Mouse (Mus musculus) embryonic facial prominence, embryonic 11.5 days (tissue): ENCODE measurements around the gene Gimap9. TPM values are rescaled to one million over a fixed set of nuclear protein-coding genes. Genes with fewer than 3 reads are reported as not detected.

Experiments
- ATAC-seq: fragments of 200-750 bp; cut with Nextera tagmentation; replicated peaks from 2 replicates; pipeline ENCODE4 v1.8.0; 2017; ENCODE audit warnings: low read depth; ENCODE audit not compliant: insufficient number of reproducible peaks, low FRiP score, low TSS enrichment
- DNase-seq: peaks from one replicate; pipeline ENCODE4 v3.0.0-alpha.2; 2015; ENCODE audit warnings: low spot score
- H3K27ac ChIP-seq: fragments of 300-500 bp; sonication (generic); replicated peaks from 2 replicates; pipeline ENCODE4 v1.5.1; 2014; ENCODE audit warnings: mild to moderate bottlenecking, low read depth, low read length, control low read depth
- H3K27me3 ChIP-seq: fragments of 300-500 bp; sonication (generic); 2 replicates; pipeline ENCODE4 v1.6.1; 2014; ENCODE audit warnings: mild to moderate bottlenecking, low read length, moderate library complexity, mixed read lengths; ENCODE audit not compliant: control insufficient read depth, insufficient read depth
- H3K36me3 ChIP-seq: fragments of 300-500 bp; sonication (generic); replicated peaks from 2 replicates; pipeline ENCODE4 v1.6.1; 2014; ENCODE audit warnings: low read depth, mild to moderate bottlenecking, low read length, moderate library complexity, mixed read lengths; ENCODE audit not compliant: control insufficient read depth, insufficient read depth
- H3K4me1 ChIP-seq: fragments of 300-500 bp; sonication (generic); 2 replicates; pipeline ENCODE4 v1.6.1; 2014; ENCODE audit warnings: low read length, mixed read lengths; ENCODE audit not compliant: control insufficient read depth, insufficient read depth
- H3K4me2 ChIP-seq: fragments of 300-500 bp; sonication (generic); 2 replicates; pipeline ENCODE4 v1.6.1; 2014; ENCODE audit warnings: low read depth, mild to moderate bottlenecking, control low read depth, low read length, moderate library complexity
- H3K4me3 ChIP-seq: fragments of 300-500 bp; sonication (generic); 2 replicates; pipeline ENCODE4 v1.5.1; 2014; ENCODE audit warnings: low read depth, low read length, control low read depth
- H3K9ac ChIP-seq: fragments of 300-500 bp; sonication (generic); replicated peaks from 2 replicates; pipeline ENCODE4 v1.6.1; 2014; ENCODE audit warnings: mild to moderate bottlenecking, control low read depth, low read length
- H3K9me3 ChIP-seq: fragments of 300-500 bp; sonication (generic); replicated peaks from 2 replicates; pipeline ENCODE4 v1.6.1; 2016; ENCODE audit warnings: mild to moderate bottlenecking, low read length, inconsistent platforms, mixed read lengths; ENCODE audit not compliant: control insufficient read depth
- WGBS: fragments of 180-500 bp; shearing (Covaris S2); extraction: QIAGEN DNeasy Blood & Tissue Kit; methylation state at CpG from one replicate; pipeline ENCODE4 v1.1.7; 2014; 5-methylcytosine and 5-hydroxymethylcytosine counted together
- polyA plus RNA-seq: library from polyadenylated mRNA; unstranded; fragments of >200 nt; fragmentation: Nextera tagmentation; extraction: Ambion mirVana; gene quantifications from 2 replicates; pipeline ENCODE4 v1.2.1, GENCODE M21; 2014

The Gimap9 gene
- polyA plus RNA-seq, 1 experiment from 2014 or later: 10.2 TPM

DNA sequence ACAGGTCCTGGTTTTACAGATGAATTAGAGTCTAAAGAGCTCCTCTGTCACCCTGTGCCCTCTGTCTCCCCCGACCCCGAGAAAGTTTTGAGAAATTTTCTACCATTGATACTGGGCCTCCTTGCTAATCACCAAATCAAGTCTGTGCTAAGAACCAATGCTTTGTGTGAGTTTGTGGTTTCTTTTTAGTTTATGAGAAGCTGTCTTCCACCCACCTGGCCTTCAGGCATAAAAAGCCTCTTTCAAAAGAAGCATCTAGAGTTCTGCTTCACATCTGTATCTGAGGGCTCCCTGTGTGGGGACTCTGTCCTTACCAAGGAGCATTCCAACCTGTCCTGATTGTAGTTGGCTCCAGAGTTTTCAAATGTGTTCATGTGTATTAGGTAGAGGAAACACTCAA, 9.3 kb downstream of the Gimap9 start:
- Histone ChIP-seq H3K4me1 (no peaks in the 10 kb centered on the region), H3K27me3 (no peaks in the 10 kb centered on the region), H3K4me2 (no peak overlapping the region), H3K4me3 (no peak overlapping the region), H3K36me3 (no peaks in the 10 kb centered on the region), H3K9me3 (no peaks in the 10 kb centered on the region), H3K9ac (no peak overlapping the region), H3K27ac (no peak overlapping the region)
- WGBS: 77% methylated on average over 2 of the region's 2 CpGs
- ATAC-seq (no peak), DNase-seq (no peak)

GRCm38 (mm10) chr6:48685694-48686665, 10.1 kb downstream of the Gimap9 start:
- Histone ChIP-seq H3K9ac (no peak overlapping the region), H3K4me3 (no peak overlapping the region), H3K27ac (no peak overlapping the region), H3K4me2 (no peak overlapping the region), H3K9me3 (no peaks in the 10 kb centered on the region), H3K36me3 (no peaks in the 10 kb centered on the region), H3K4me1 (no peaks in the 10 kb centered on the region), H3K27me3 (no peaks in the 10 kb centered on the region)
- 86% methylated on average over 7 of the region's 7 CpGs for WGBS
- DNase-seq (no peak), ATAC-seq (no peak)

DNA sequence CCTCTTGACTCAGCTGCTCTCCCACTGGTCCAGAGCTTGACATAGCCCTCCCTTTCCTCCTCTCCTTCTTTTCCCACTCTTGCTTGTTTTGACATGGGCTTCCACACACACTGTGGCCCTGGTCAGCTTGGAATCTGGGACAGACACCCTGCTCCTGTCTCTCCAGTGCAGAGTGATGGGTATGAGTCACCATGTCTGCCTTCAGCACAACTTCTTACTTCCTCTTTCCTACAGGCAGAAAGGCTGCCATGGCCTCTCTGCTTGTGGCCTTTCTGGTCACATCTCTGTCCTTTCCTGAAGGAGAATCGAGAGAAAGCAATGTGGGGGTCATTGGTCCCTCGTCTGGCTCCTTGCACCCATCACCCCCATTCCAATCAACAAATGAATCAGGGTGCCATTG, 11.1 kb downstream of the Gimap9 start:
- Histone ChIP-seq H3K27me3 (no peaks in the 10 kb centered on the region), H3K4me1 (no peaks in the 10 kb centered on the region), H3K4me3 (no peak overlapping the region), H3K9me3 (no peaks in the 10 kb centered on the region), H3K27ac (no peak overlapping the region), H3K4me2 (no peak overlapping the region), H3K36me3 (no peaks in the 10 kb centered on the region), H3K9ac (no peak overlapping the region)
- ATAC-seq (no peak), DNase-seq (no peak)
- 85% methylated on average over 2 of the region's 2 CpGs for WGBS

DNA sequence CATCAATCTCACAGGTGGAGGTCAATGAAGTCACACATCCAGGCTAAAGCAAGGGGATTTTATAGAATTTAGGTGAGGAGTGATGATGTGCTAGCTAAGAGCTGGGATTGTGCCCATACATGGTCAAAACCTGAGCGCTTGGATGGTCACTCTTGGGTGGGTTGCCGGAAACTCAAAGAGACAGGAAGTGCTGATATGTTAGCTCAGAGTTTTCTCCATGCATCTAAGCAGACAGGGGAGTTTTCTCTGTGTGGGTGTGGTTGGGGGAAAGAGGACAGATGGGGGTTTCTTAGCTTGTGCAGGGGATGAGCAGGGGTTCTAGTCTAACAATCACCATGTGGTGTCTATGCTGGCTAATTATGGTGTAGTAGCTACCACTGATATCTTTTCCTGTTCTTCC, 13.4 kb downstream of the Gimap9 start:
- H3K9me3 ChIP-seq: no peaks in the 10 kb centered on the region
- H3K36me3 ChIP-seq: no peaks in the 10 kb centered on the region
- no peaks in the 10 kb centered on the region for H3K4me1 ChIP-seq
- DNase-seq: no peak
- WGBS: 96% methylated on average over 2 of the region's 2 CpGs
- ATAC-seq: no peak
- no peak overlapping the region for H3K27ac ChIP-seq
- no peak overlapping the region for H3K4me2 ChIP-seq
- no peaks in the 10 kb centered on the region for H3K27me3 ChIP-seq
- H3K4me3 ChIP-seq: no peak overlapping the region
- no peak overlapping the region for H3K9ac ChIP-seq

DNA sequence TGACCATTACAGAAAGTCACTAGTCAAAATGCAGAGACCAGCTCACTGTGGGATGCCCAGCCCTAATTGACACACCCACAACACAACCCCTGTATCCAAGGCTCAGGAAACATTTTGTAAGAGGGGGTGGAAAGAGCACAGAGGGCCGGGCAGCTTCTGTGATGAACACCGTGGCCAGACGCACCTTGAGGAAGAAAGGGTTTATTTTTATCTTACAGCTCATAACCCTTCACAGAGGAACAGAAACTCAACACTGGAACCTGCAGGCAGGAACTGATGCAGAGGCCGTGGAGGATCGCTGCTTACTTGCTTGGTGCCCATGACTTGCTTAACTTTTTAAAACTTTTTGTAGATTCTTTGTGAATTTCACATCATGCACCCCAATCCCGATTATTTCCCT, 17.0 kb downstream of the Gimap9 start:
- ATAC-seq (no peak), DNase-seq (no peak)
- Histone ChIP-seq H3K27ac (no peak overlapping the region), H3K4me1 (no peaks in the 10 kb centered on the region), H3K4me2 (no peak overlapping the region), H3K36me3 (no peaks in the 10 kb centered on the region), H3K27me3 (no peaks in the 10 kb centered on the region), H3K9ac (no peak overlapping the region), H3K9me3 (no peaks in the 10 kb centered on the region), H3K4me3 (no peak overlapping the region)
- 84% methylated on average over 6 of the region's 6 CpGs for WGBS

GRCm38 (mm10) chr6:48696830-48697554, 21.1 kb downstream of the Gimap9 start:
- H3K9me3 ChIP-seq: no peaks in the 10 kb centered on the region
- 81% methylated on average over 4 of the region's 4 CpGs for WGBS
- H3K9ac ChIP-seq: no peak overlapping the region
- no peak overlapping the region for H3K27ac ChIP-seq
- no peaks in the 10 kb centered on the region for H3K27me3 ChIP-seq
- no peak overlapping the region for H3K4me3 ChIP-seq
- ATAC-seq (no peak), DNase-seq (no peak)
- no peak overlapping the region for H3K4me2 ChIP-seq
- H3K36me3 ChIP-seq: no peaks in the 10 kb centered on the region
- H3K4me1 ChIP-seq: no peaks in the 10 kb centered on the region

- no peaks in the 10 kb centered on the region for H3K9me3 ChIP-seq
- no peaks in the 10 kb centered on the region for H3K4me1 ChIP-seq
- no peak overlapping the region for H3K4me2 ChIP-seq
- H3K36me3 ChIP-seq: no peaks in the 10 kb centered on the region
- H3K4me3 ChIP-seq: no peak overlapping the region
- H3K27me3 ChIP-seq: no peaks in the 10 kb centered on the region
- 56% methylated on average over 1 of the region's 1 CpGs for WGBS
- no peak overlapping the region for H3K9ac ChIP-seq
- no peak for ATAC-seq
- no peak for DNase-seq
- H3K27ac ChIP-seq: no peak overlapping the region
Measured at GRCm38 (mm10) chr6:48697555-48697930, 21.6 kb downstream of the Gimap9 start.
